Mouse (Mus musculus): ENCODE data around the gene Ifit1bl2.

- TF ChIP-seq GATA1 (IDR thresholded peaks at IDR 0.05; ENCODE audit: borderline replicate concordance, low read length) (no peak), CTCF (IDR thresholded peaks at IDR 0.05; ENCODE audit: low read depth, low read length) (no peak)
Measured at GRCm38 (mm10) chr19:34571080-34571479, 69.5 kb downstream of the Ifit1bl2 start.
